Mouse (Mus musculus): ENCODE measurements around the gene Nfatc4. TPM values are rescaled to one million over a fixed set of nuclear protein-coding genes. Genes with fewer than 3 reads are reported as not detected.

Nfatc4 gene
- total and polyA plus RNA-seq, 2 experiments from 2014 or later: 3.4 to 8.5 TPM

GRCm38 (mm10) chr14:55863773-55864172 is 40.8 kb downstream of the Nfatc4 start:
- WGBS: 20% methylated on average over 7 of the region's 7 CpGs
- Histone ChIP-seq H3K36me3 (replicated peaks; ENCODE audit: control insufficient read depth, insufficient read depth, low read length) (peaks cover 47% of the 10 kb centered on the region), H3K27me3 (ENCODE audit: control insufficient read depth, insufficient read depth, low read length) (no peaks in the 10 kb centered on the region), H3K4me1 (ENCODE audit: control insufficient read depth, insufficient read depth) (peaks cover 9% of the 10 kb centered on the region; the same call in 1 of the 2 replicates), H3K9me3 (replicated peaks; ENCODE audit: control insufficient read depth, low read length) (no peaks in the 10 kb centered on the region), H3K4me2 (ENCODE audit: low read depth, low read length) (no peak overlapping the region), H3K9ac (replicated peaks; ENCODE audit: low read depth, low read length) (no peak overlapping the region), H3K4me3 (ENCODE audit: low read depth, low read length) (no peak overlapping the region), H3K27ac (ENCODE audit: low read depth) (no peak overlapping the region)
- ATAC-seq (ENCODE audit: insufficient read depth, low read depth) (peak; percentile 78), DNase-seq (ENCODE audit: low spot score) (peak; percentile 63)
- TF ChIP-seq EP300 (IDR thresholded peaks at IDR 0.05; ENCODE audit: low read depth) (0 out of 2 replicates have a peak, but pooled peaks have one; percentile 44), CTCF (IDR thresholded peaks at IDR 0.05; ENCODE audit: low read depth) (peak; percentile 89)

GRCm38 (mm10) chr14:55866962-55867361 is 44.0 kb downstream of the Nfatc4 start:
- Histone ChIP-seq H3K4me1 (ENCODE audit: control insufficient read depth, insufficient read depth) (peaks cover 2% of the 10 kb centered on the region; the same call in 1 of the 2 replicates), H3K4me3 (ENCODE audit: low read depth, low read length) (no peak overlapping the region), H3K27me3 (ENCODE audit: control insufficient read depth, insufficient read depth, low read length) (no peaks in the 10 kb centered on the region), H3K9me3 (replicated peaks; ENCODE audit: control insufficient read depth, low read length) (no peaks in the 10 kb centered on the region), H3K4me2 (ENCODE audit: low read depth, low read length) (no peak overlapping the region), H3K9ac (replicated peaks; ENCODE audit: low read depth, low read length) (no peak overlapping the region), H3K36me3 (replicated peaks; ENCODE audit: control insufficient read depth, insufficient read depth, low read length) (peaks cover 77% of the 10 kb centered on the region), H3K27ac (ENCODE audit: low read depth) (no peak overlapping the region)
- ATAC-seq (ENCODE audit: insufficient read depth, low read depth) (no peak), DNase-seq (ENCODE audit: low spot score) (peak; percentile 50)
- TF ChIP-seq CTCF (IDR thresholded peaks at IDR 0.05; ENCODE audit: low read depth) (peak; percentile 87), EP300 (IDR thresholded peaks at IDR 0.05; ENCODE audit: low read depth) (no peak)
- WGBS: 31% methylated on average over 4 of the region's 4 CpGs

GRCm38 (mm10) chr14:55868230-55869026 is 45.5 kb downstream of the Nfatc4 start:
- Histone ChIP-seq H3K36me3 (replicated peaks; ENCODE audit: control insufficient read depth, insufficient read depth, low read length) (peaks cover 81% of the 10 kb centered on the region), H3K27me3 (ENCODE audit: control insufficient read depth, insufficient read depth, low read length) (no peaks in the 10 kb centered on the region), H3K9ac (replicated peaks; ENCODE audit: low read depth, low read length) (no peak overlapping the region), H3K9me3 (replicated peaks; ENCODE audit: control insufficient read depth, low read length) (no peaks in the 10 kb centered on the region), H3K27ac (ENCODE audit: low read depth) (no peak overlapping the region), H3K4me2 (ENCODE audit: low read depth, low read length) (no peak overlapping the region), H3K4me1 (ENCODE audit: control insufficient read depth, insufficient read depth) (no peaks in the 10 kb centered on the region; the same call in 1 of the 2 replicates), H3K4me3 (ENCODE audit: low read depth, low read length) (no peak overlapping the region)
- TF ChIP-seq CTCF (IDR thresholded peaks at IDR 0.05; ENCODE audit: low read depth) (no peak), EP300 (IDR thresholded peaks at IDR 0.05; ENCODE audit: low read depth) (no peak)
- DNase-seq (ENCODE audit: low spot score) (no peak), ATAC-seq (ENCODE audit: insufficient read depth, low read depth) (no peak)
- 77% methylated on average over 14 of the region's 14 CpGs for WGBS

GRCm38 (mm10) chr14:55869538-55869937 is 46.6 kb downstream of the Nfatc4 start:
- Histone ChIP-seq H3K36me3 (replicated peaks; ENCODE audit: control insufficient read depth, insufficient read depth, low read length) (peaks cover 75% of the 10 kb centered on the region), H3K27ac (ENCODE audit: low read depth) (no peak overlapping the region), H3K27me3 (ENCODE audit: control insufficient read depth, insufficient read depth, low read length) (no peaks in the 10 kb centered on the region), H3K4me1 (ENCODE audit: control insufficient read depth, insufficient read depth) (no peaks in the 10 kb centered on the region; the same call in 1 of the 2 replicates), H3K4me2 (ENCODE audit: low read depth, low read length) (no peak overlapping the region), H3K9me3 (replicated peaks; ENCODE audit: control insufficient read depth, low read length) (no peaks in the 10 kb centered on the region), H3K4me3 (ENCODE audit: low read depth, low read length) (no peak overlapping the region), H3K9ac (replicated peaks; ENCODE audit: low read depth, low read length) (no peak overlapping the region)
- 95% methylated on average over 6 of the region's 6 CpGs for WGBS
- TF ChIP-seq EP300 (IDR thresholded peaks at IDR 0.05; ENCODE audit: low read depth) (no peak), CTCF (IDR thresholded peaks at IDR 0.05; ENCODE audit: low read depth) (no peak)
- DNase-seq (ENCODE audit: low spot score) (no peak), ATAC-seq (ENCODE audit: insufficient read depth, low read depth) (no peak)

- DNase-seq (ENCODE audit: low spot score): no peak
- H3K36me3 ChIP-seq (replicated peaks; ENCODE audit: control insufficient read depth, insufficient read depth, low read length): peaks cover 52% of the 10 kb centered on the region
- no peak overlapping the region for H3K4me3 ChIP-seq (ENCODE audit: low read depth, low read length)
- no peak for TF ChIP-seq EP300 (IDR thresholded peaks at IDR 0.05; ENCODE audit: low read depth)
- TF ChIP-seq CTCF (IDR thresholded peaks at IDR 0.05; ENCODE audit: low read depth): no peak
- no peak overlapping the region for H3K4me2 ChIP-seq (ENCODE audit: low read depth, low read length)
- H3K9me3 ChIP-seq (replicated peaks; ENCODE audit: control insufficient read depth, low read length): no peaks in the 10 kb centered on the region
- no peak for ATAC-seq (ENCODE audit: insufficient read depth, low read depth)
- H3K4me1 ChIP-seq (ENCODE audit: control insufficient read depth, insufficient read depth): no peaks in the 10 kb centered on the region; the same call in 1 of the 2 replicates
- no peak overlapping the region for H3K27ac ChIP-seq (ENCODE audit: low read depth)
- no peak overlapping the region for H3K9ac ChIP-seq (replicated peaks; ENCODE audit: low read depth, low read length)
- no peaks in the 10 kb centered on the region for H3K27me3 ChIP-seq (ENCODE audit: control insufficient read depth, insufficient read depth, low read length)
- 88% methylated on average over 12 of the region's 12 CpGs for WGBS
Observed at GRCm38 (mm10) chr14:55872039-55872438, 49.1 kb downstream of the Nfatc4 start.

All from heart, postnatal 0 days (tissue).